Mouse (Mus musculus): ENCODE measurements around the gene 1700018B08Rik.

Gene 1700018B08Rik

DNA sequence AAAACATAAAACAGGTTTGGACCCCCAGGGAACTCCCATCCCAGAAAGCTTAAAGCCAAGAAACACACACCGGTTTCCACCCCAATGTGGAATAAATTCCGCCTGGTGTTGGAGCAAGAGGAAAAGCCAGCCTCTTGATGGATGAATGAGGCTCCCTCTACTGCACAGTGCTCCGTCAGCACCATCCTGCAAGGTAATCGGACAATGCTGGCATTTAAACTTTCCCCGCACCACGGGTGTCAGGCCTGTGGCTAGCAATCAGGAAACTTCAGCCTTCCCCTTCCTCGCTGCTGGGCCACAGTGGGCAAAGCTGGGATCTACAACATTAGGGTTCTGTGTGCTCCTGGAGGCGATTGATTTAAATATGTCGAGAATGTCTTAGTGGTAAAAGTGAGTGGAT, 52.5 kb downstream of the 1700018B08Rik start:
- no peak for DNase-seq

- DNase-seq: no peak
These were observed 59.9 kb downstream of the 1700018B08Rik start for GRCm38 (mm10) chr8:121484072-121484782.
